In genomic region chr14:24829001-24829400, GRCm38 (mm10) we compare ENCODE assay signal across 12 mouse cellular contexts.
DNase-seq lines count a peak whose midpoint lies in the region; ATAC-seq and TF ChIP-seq lines count a peak whose summit lies in the region.
"Had no signal": no experiment of that assay in that cellular context is flagged by ENCODE, and none has a peak within 500 bp of the region (broad histone marks: within the 10 kb centered on the region; RNA-seq: fewer than 3 reads in every experiment).

No protein-coding gene starts in this region.

- peak; percentile 42; the same call in 1 of the 2 replicates for ATAC-seq in heart, embryonic 11.5 days (replicated peaks; ENCODE audit: insufficient number of reproducible peaks, low FRiP score, low TSS enrichment)
- ATAC-seq in midbrain, embryonic 13.5 days = no peak
- ATAC-seq in CD4-positive, CD25-positive, alpha-beta regulatory T cell, adult 4 months = no peak
- ATAC-seq: inflammation-experienced regulatory T-cells, adult 6 months; Patski had no signal

- TF ChIP-seq POLR2A in thymus, adult 2 months (IDR thresholded peaks at IDR 0.05; ENCODE audit: control insufficient read depth, extremely low read depth, insufficient read depth, low read length, poor library complexity) = no peak

- no peaks in the 10 kb centered on the region for H3K27me3 ChIP-seq in heart, embryonic 11.5 days (ENCODE audit: control insufficient read depth, insufficient read depth, low read length)
- 0 out of 2 replicates have a peak, but pooled peaks cover 5% of the 10 kb centered on the region for H3K27me3 ChIP-seq in hindbrain, embryonic 10.5 days (ENCODE audit: insufficient read depth, poor library complexity, severe bottlenecking)
- no peaks in the 10 kb centered on the region for H3K27me3 ChIP-seq in midbrain, embryonic 13.5 days
- no peaks in the 10 kb centered on the region for H3K27me3 ChIP-seq in thymus, adult 2 months (ENCODE audit: control insufficient read depth, insufficient read depth, low read length)
- H3K27me3 ChIP-seq: limb, embryonic 13.5 days had no signal

- TF ChIP-seq CTCF in thymus, adult 2 months (IDR thresholded peaks at IDR 0.05; ENCODE audit: borderline replicate concordance, control insufficient read depth, extremely low read depth, insufficient read depth, low read length, poor library complexity) = no peak

- H3K9me3 ChIP-seq in heart, embryonic 11.5 days (replicated peaks; ENCODE audit: control insufficient read depth, low read length) = no peaks in the 10 kb centered on the region
- no peaks in the 10 kb centered on the region for H3K9me3 ChIP-seq in hindbrain, embryonic 10.5 days
- H3K9me3 ChIP-seq in midbrain, embryonic 13.5 days = no peaks in the 10 kb centered on the region
- H3K9me3 ChIP-seq: limb, embryonic 13.5 days had no signal

- H3K36me3 ChIP-seq in heart, embryonic 11.5 days (ENCODE audit: control insufficient read depth, insufficient read depth, low read length) = no peaks in the 10 kb centered on the region
- no peaks in the 10 kb centered on the region for H3K36me3 ChIP-seq in hindbrain, embryonic 10.5 days
- H3K36me3 ChIP-seq in midbrain, embryonic 13.5 days = no peaks in the 10 kb centered on the region
- no peaks in the 10 kb centered on the region for H3K36me3 ChIP-seq in thymus, adult 2 months (ENCODE audit: control insufficient read depth, insufficient read depth, low read length)
- H3K36me3 ChIP-seq: limb, embryonic 13.5 days had no signal

- no peak overlapping the region for H3K9ac ChIP-seq in heart, embryonic 11.5 days (ENCODE audit: low read depth, low read length)
- no peak overlapping the region for H3K9ac ChIP-seq in midbrain, embryonic 13.5 days (replicated peaks)
- H3K9ac ChIP-seq: limb, embryonic 13.5 days had no signal

- H3K4me1 ChIP-seq in heart, embryonic 11.5 days (ENCODE audit: control insufficient read depth, insufficient read depth, low read length) = peaks cover 34% of the 10 kb centered on the region
- H3K4me1 ChIP-seq in hindbrain, embryonic 10.5 days (replicated peaks) = peaks cover 88% of the 10 kb centered on the region
- H3K4me1 ChIP-seq in midbrain, embryonic 13.5 days (replicated peaks) = peaks cover 79% of the 10 kb centered on the region
- no peaks in the 10 kb centered on the region for H3K4me1 ChIP-seq in thymus, adult 2 months (replicated peaks; ENCODE audit: control insufficient read depth, insufficient read depth, low read length)

- no peak for DNase-seq in heart, adult 8-10 months (ENCODE audit: low spot score)
- peak; percentile 86 for DNase-seq in embryo, embryonic 10 days (ENCODE audit: low spot score)
- DNase-seq in hindbrain, embryonic 10.5 days (ENCODE audit: low spot score) = no peak
- no peak for DNase-seq in frontal cortex, adult 2 months (ENCODE audit: extremely low spot score in 1 of 2, low spot score in 1 of 2)
- DNase-seq in thymus, adult 2 months = no peak
- DNase-seq: B cell, adult 2 months had no signal

- H3K27ac ChIP-seq in heart, embryonic 11.5 days (ENCODE audit: low read depth, low read length) = no peak overlapping the region
- peak overlapping the region; percentile 88 for H3K27ac ChIP-seq in hindbrain, embryonic 10.5 days
- H3K27ac ChIP-seq in midbrain, embryonic 13.5 days = peak overlapping the region; percentile 96
- H3K27ac ChIP-seq in thymus, adult 2 months (ENCODE audit: control insufficient read depth, insufficient read depth, low read length) = no peak overlapping the region

- 25% methylated on average over 6 of the region's 6 CpGs for WGBS in heart, embryonic 11.5 days (ENCODE audit: insufficient replicate concordance)
- 39% methylated on average over 6 of the region's 6 CpGs for WGBS in hindbrain, embryonic 10.5 days
- 49% methylated on average over 6 of the region's 6 CpGs for WGBS in midbrain, embryonic 13.5 days
- 56% methylated on average over 6 of the region's 6 CpGs for WGBS in thymus, adult 2 months

- H3K4me2 ChIP-seq in heart, embryonic 11.5 days = no peak overlapping the region
- no peak overlapping the region for H3K4me2 ChIP-seq in midbrain, embryonic 13.5 days (replicated peaks)
- H3K4me2 ChIP-seq: limb, embryonic 13.5 days had no signal

- no peak overlapping the region for H3K4me3 ChIP-seq in heart, embryonic 11.5 days (ENCODE audit: low read depth, low read length)
- no peak overlapping the region for H3K4me3 ChIP-seq in hindbrain, embryonic 10.5 days
- no peak overlapping the region for H3K4me3 ChIP-seq in midbrain, embryonic 13.5 days (replicated peaks)
- H3K4me3 ChIP-seq in thymus, adult 2 months (ENCODE audit: control insufficient read depth, insufficient read depth, low read length) = no peak overlapping the region
- H3K4me3 ChIP-seq: limb, embryonic 13.5 days had no signal

Comparison
In these comparisons a context has a peak if more than half of its experiments do, and no peak if none do; other contexts are left out.
1. H3K27ac ChIP-seq: peak in hindbrain, embryonic 10.5 days (single experiment) and midbrain, embryonic 13.5 days (single experiment); none in heart, embryonic 11.5 days (single experiment) and thymus, adult 2 months (single experiment).